Mouse (Mus musculus) heart, adult 11 months (tissue): ENCODE results near the gene Slitrk5.
"Not testable (repeated sequence)": the region's sequence is repeated elsewhere in the genome, so short reads cannot be mapped to it uniquely, and the experiment has no call there.

Source experiments
- DNase-seq: peaks from one replicate; pipeline ENCODE4 v3.0.0; 2022

The Slitrk5 gene

DNA sequence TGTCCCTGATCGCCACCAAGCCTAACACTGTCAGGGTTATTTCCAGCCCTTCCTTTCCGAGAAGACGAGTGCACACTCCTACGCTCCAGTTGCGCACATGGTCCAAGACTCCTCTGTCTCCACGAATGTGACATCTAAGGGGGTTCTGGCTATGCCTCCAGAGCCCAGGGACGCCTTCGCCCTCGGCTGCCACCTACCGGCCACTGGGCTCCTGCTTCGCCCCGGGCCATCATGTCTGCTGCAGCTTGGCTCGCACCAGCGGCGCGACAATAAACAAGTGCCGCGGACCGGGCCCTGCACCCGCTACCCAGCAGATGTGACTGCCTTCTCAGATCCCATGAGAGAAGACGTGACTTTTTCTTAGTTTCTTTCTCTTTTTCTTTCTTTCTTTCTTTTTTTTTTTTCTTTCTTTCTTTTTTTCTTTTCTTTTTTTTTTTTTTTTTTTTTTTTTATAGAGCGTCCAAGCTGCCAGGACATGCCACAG, at the start of gene Slitrk5:
Gene Slitrk5, plus strand, starts transcription at position 434 of the 484 bp plus-strand sequence.
- peak; percentile 92 for DNase-seq

- no peak for DNase-seq
Measured at GRCm38 (mm10) chr14:111672942-111673341, 2.0 kb upstream of the Slitrk5 start.

- peak; percentile 81 for DNase-seq
Measured at GRCm38 (mm10) chr14:111675211-111676165, 591 bp downstream of the Slitrk5 start.

DNA sequence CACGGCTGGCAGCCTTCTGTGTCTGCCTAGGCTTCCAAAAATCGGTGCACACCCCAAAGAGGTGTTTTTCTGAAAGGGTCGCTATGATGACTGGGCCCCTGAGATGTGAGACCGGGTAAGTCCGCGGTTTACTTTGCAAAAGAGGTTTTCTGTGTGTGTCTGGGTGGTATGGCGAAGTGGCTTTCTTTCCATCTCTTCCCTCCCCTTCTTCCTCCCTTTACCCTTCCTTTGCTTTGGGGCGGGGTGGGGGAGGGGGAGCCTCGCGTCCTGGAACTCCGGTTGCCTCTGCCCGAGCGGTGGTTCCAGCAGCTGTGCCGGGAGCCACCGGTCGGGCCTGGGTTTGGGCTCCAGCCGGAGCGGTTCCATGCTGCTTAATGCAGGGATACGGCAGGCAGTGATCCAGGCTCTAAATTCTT, 1.3 kb downstream of the Slitrk5 start:
- peak; percentile 70 for DNase-seq

DNA sequence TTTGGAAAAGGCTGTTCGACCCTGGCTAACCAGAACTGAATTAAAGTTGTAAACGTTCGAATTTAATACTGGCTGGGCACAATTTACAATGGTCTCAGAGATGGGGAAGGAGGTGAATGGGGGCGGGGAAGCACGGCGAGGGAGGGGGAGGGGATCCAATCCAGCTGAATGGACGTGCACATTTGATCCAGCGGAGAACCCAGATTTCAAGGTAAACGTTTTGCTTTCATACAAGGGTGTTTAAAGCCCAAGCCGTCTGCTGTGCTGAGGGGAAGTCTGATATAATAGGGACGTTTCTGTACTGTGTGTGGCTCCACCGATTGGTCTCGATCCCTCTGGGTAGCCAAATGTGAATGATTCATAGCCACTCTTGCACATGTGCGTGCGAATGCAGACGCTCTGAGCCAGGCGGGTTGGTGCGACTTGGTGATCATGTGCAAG, 2.0 kb downstream of the Slitrk5 start:
- no peak for DNase-seq

DNA sequence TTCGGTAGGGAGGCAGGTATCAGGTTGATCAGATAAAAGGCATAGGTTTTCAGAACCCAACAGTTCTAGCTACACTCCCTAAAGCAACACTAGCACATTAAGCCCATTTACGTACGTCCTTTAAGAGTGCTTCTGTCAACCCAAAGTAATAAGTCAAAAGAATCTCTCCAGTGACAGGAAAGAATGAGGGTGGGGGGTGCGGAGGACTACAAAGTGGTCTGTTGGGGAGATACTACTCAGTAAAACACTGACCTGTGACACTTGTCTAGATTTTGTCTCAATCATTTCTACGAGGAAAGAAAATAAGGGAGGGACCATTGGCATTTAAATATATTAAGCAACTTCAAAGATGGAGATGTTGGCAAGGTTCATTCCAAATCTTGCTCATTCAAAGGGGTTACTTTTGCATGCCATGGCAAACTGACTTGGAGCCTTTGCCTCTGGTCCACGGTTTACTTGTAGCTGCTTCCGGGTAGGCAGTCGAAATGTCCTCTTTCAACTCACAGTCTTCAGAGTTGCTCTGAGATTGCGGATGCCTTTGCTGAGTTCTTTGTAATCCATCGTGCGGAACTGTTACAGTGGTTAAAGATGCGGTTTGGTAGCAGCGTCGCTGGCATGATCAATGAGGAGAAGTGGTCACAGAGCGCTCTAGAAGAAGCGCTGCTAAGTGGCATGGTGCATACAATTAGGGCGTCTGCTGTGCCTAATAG, 2.6 kb downstream of the Slitrk5 start:
- no peak for DNase-seq

DNA sequence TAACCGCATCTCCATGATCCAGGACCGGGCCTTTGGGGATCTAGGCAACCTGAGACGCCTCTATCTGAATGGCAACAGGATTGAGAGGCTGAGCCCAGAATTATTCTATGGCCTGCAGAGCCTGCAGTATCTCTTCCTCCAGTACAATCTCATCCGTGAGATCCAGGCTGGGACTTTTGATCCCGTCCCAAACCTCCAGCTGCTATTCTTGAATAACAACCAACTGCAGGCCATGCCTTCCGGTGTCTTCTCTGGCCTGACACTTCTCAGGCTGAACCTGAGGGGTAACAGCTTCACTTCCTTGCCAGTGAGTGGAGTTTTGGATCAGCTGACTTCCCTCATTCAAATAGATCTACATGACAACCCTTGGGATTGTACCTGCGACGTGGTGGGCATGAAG, 5.4 kb downstream of the Slitrk5 start:
- DNase-seq, result peak; percentile 66

GRCm38 (mm10) chr14:111681092-111681708, 6.3 kb downstream of the Slitrk5 start:
- DNase-seq, result peak; percentile 86

- DNase-seq, result no peak
Measured at GRCm38 (mm10) chr14:111681773-111682172, 6.9 kb downstream of the Slitrk5 start.

DNA sequence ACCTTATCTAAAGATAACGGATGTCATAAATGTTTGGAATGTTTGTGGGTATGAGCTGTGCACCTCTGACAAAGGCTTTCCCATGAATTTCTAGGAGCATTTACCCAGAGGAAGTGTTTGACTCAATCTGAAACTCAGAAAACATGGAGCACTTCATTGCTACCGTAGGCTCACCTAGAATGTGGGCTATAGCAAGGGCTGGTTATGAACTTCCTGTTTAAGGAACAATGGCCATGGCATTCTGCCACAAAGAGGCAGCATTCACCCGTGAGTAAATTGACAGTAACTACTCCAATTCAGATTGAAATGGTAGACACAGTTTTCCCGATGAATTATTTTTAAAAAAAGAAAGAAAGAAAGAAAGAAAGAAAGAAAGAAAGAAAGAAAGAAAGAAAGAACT, 8.6 kb downstream of the Slitrk5 start:
- DNase-seq, result no peak

DNA sequence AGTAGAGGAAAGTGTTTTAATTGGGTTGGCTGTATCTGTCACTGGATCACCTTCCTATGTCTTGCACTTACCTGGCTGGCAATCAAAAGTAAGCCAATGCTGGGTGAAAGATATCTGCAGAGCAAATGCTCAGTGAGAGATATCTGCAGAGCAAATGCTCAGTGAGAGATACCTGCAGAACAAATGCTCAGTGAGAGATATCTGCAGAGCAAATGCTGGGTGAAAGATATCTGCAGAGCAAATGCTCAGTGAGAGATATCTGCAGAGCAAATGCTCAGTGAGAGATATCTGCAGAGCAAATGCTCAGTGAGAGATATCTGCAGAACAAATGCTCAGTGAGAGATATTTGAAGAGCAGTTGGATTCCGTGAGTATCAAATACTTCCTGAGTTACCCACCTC, 15.2 kb downstream of the Slitrk5 start:
- DNase-seq, result not testable (repeated sequence)

DNA sequence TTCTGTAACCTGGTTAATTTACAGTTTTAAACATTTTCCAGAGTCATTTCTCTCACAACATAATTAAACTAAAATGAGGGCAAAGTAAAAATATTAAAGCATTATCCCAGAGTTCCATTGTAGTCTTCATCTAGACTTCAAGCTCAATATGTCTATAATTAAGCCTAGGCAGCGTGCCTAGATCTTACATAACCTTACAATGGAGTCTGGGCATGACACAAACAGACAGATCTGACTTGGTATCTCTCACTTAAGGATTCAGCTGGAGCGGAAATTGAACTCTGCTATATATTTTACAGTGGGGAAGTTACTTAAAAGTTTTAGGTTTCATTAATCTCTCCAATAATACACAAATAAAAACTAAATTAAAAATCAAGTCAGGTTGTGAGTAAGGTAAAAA, 54.9 kb downstream of the Slitrk5 start:
- no peak for DNase-seq
